Mouse (Mus musculus) A20 (cell line): ENCODE measurements around the gene Plekhd1.
A peak's percentile ranks its signal among the peaks of the same experiment; 100 is the strongest.

Experiments
- DNase-seq: peaks from one replicate; pipeline ENCODE4 v3.0.0-alpha.2; 2011; ENCODE audit warnings: low read depth, low spot score

Plekhd1 gene

GRCm38 (mm10) chr12:80746031-80746813 lies 53.8 kb downstream of the Plekhd1 start:
- no peak for DNase-seq

GRCm38 (mm10) chr12:80751556-80751955 lies 59.2 kb downstream of the Plekhd1 start:
- no peak for DNase-seq

DNA sequence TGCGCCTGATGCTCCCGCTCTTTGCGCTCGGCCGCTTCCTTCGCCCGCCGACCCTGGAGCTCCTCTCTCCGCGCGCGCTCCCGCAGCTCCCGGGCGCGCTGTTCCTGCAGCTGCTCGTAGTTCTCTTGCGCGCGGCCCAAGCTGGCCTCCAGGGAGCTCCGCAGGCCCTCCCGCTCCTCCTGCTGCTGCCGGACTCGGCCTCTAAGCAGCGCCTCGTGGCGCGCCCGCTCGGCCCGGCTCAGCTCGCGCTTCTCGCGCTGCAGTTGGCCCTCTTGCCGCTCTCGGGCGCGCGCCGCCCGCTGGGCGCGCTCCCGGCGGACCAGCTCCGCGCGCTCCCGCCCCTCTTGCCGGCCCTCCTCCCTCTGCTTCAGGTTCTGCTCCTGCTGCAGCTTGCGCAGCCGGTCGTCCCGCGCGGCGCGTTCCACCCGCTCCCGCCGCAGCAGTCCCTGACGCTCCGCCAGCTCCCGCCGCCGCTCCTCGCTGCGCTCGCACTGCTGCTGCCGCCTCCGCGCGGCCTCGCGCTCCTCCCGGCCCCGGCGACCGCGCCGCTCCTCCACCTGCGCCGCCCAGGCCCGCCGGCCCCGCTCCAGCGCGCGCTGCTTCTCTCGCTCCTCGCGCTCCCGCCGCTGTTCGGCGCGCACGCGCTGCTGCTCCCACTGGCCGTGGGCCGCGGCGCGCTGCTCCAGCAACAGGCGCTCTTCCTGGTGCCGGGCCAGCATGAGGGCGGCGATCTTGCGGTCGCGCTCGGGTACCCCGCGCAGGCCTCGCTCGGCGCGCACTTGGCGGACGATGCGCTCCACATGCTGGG lies 65.6 kb downstream of the Plekhd1 start:
- DNase-seq: no peak

DNA sequence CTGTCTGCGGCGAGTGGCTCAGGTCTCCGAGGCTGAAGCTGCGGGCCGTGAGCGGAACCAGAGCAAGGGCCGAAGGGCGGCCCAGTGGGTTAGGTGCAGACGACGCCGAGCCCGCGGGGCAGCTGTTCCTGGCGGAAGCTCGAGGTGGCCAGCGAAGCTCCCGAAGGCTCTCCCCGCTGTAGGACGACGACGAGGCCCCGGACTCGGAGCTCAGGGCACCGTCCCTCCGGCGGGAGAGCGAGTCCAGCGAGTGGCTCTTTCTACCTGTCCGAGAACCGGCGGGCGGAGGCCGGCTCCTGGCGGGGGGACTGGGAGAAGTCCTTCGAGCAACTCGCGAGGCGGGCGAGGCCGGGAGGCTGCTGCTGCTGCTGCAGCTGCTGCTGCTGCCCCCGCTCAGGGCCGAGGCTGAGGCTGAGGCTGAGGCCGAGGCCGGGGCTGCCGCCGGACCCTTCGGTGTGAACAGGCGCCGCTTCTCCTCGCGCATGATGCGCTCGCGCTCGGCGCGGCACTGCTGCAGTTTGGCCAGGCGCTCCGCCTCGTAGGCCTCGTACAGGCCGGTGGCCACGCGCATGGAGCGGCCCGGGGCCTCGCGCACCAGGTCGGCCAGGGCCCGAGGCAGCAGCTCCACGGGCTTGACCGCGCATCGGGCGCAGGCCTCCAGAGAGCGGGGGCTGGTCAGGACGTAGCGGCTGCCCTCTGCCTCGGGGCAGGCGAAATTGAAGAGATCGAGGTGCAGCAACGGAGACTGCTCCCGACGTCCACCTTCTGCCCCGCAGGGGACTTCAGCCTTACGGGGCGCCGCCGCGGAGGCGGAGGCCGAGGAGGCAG lies 66.4 kb downstream of the Plekhd1 start:
- no peak for DNase-seq

DNA sequence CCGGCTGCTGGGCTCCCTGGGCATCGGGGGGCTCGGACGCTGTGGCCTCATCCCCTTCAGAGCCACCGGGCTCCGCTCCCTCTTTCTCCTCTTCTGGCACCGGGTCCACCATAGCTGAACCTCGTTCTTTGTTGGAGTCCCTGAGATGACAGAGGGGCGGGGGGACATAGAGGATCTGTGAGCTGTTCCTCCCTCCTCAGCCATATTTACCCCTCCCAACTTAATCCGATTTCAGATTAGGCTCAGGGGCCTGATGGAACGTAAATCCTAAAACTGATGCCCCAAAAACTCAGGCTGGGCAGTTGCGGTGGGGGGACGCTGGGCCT lies 67.0 kb downstream of the Plekhd1 start:
- no peak for DNase-seq

- DNase-seq: no peak
Observed at GRCm38 (mm10) chr12:80759713-80760395, 67.5 kb downstream of the Plekhd1 start.

DNA sequence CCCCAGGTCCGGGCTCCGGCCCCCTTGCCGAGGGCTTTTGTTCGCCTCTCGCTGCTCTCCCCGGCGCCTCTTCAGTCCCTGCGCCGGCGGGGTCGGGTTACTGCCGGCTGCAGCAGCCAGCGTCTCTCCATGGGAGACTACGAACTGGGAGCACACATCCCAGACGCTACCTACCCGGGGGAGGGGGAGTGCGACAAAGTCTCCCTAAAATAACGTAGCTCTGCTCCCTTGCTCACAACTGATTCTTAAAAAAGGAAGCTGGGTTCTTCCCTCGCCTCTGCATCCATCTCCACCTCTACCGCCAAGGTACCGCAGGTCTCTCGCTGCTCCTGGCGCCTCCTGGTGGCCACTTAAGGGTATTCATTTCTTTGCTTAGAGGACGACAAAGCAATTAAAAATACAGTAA lies 68.0 kb downstream of the Plekhd1 start, which contains the start of gene Ccdc177:
TSS of gene Ccdc177 (minus strand) at position 292 of the 406 bp plus-strand sequence.
- DNase-seq: peak; percentile 51

GRCm38 (mm10) chr12:80762982-80763381 lies 70.6 kb downstream of the Plekhd1 start:
- DNase-seq: no peak

GRCm38 (mm10) chr12:80764116-80764515 lies 71.7 kb downstream of the Plekhd1 start:
- DNase-seq: no peak

DNA sequence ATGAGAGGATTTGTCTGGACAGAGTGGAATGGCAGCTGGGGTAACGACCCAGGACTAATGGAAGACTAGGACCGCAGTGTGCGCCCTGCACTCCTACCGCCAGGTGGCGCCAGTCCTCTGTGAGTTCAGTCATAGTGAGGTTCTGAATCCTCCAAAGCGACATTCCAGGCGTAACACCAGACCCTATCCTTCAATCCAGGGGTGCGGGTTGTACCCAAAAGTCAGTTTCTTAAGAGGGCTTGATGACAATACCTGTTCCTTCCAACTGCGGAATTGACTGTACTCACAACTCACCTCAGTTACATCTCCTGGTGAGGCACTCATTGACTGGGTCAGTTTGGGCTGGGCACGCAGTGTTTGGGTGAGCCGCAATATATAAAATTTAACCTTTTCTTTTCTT lies 77.3 kb downstream of the Plekhd1 start:
- peak; percentile 72 for DNase-seq
